10 mouse cellular contexts compared by ENCODE assay signal in genomic region chr2:132110702-132111101, GRCm38 (mm10). TPM values are rescaled to one million over a fixed set of nuclear protein-coding genes. Genes with fewer than 3 reads are reported as not detected.
DNase-seq lines count a peak whose midpoint lies in the region; ATAC-seq and TF ChIP-seq lines count a peak whose summit lies in the region.
"Had no signal": no experiment of that assay in that cellular context is flagged by ENCODE, and none has a peak within 500 bp of the region (broad histone marks: within the 10 kb centered on the region; RNA-seq: fewer than 3 reads in every experiment).

No protein-coding gene starts in this region.

- peak overlapping the region; percentile 39; the same call in 1 of the 2 replicates for H3K27ac ChIP-seq in heart, embryonic 15.5 days
- H3K27ac ChIP-seq in heart, embryonic 11.5 days (ENCODE audit: low read depth, low read length) = no peak overlapping the region; the same call in 1 of the 2 replicates
- no peak overlapping the region for H3K27ac ChIP-seq in midbrain, postnatal 0 days (ENCODE audit: low read depth, low read length)
- H3K27ac ChIP-seq in midbrain, embryonic 10.5 days (replicated peaks) = no peak overlapping the region
- H3K27ac ChIP-seq: embryonic facial prominence, embryonic 12.5 days; limb, embryonic 10.5 days had no signal

- DNase-seq in midbrain, postnatal 0 days (ENCODE audit: low spot score) = peak; percentile 18
- DNase-seq in midbrain, embryonic 10.5 days (ENCODE audit: low spot score) = no peak
- DNase-seq in splenic B cell, adult 2 months (ENCODE audit: low read depth, low spot score) = peak; percentile 90
- no peak for DNase-seq in cerebellum, postnatal 25 days
- no peak for DNase-seq in thymus, postnatal 10 days (ENCODE audit: low spot score in 2 of 2)

- H3K9ac ChIP-seq in heart, embryonic 15.5 days = no peak overlapping the region
- no peak overlapping the region for H3K9ac ChIP-seq in heart, embryonic 11.5 days (ENCODE audit: low read depth, low read length)
- H3K9ac ChIP-seq in midbrain, postnatal 0 days (replicated peaks; ENCODE audit: low read length, poor library complexity, severe bottlenecking) = no peak overlapping the region
- H3K9ac ChIP-seq: embryonic facial prominence, embryonic 12.5 days had no signal

- H3K4me3 ChIP-seq in heart, embryonic 15.5 days = no peak overlapping the region
- H3K4me3 ChIP-seq in heart, embryonic 11.5 days (ENCODE audit: low read depth, low read length) = no peak overlapping the region
- H3K4me3 ChIP-seq in midbrain, postnatal 0 days (ENCODE audit: low read depth, low read length) = no peak overlapping the region
- no peak overlapping the region for H3K4me3 ChIP-seq in midbrain, embryonic 10.5 days
- H3K4me3 ChIP-seq: embryonic facial prominence, embryonic 12.5 days; limb, embryonic 10.5 days had no signal

- no peak for TF ChIP-seq CTCF in midbrain, postnatal 0 days (IDR thresholded peaks at IDR 0.05)

- H3K27me3 ChIP-seq in heart, embryonic 15.5 days = no peaks in the 10 kb centered on the region
- H3K27me3 ChIP-seq in heart, embryonic 11.5 days (ENCODE audit: control insufficient read depth, insufficient read depth, low read length) = no peaks in the 10 kb centered on the region
- H3K27me3 ChIP-seq in midbrain, postnatal 0 days (ENCODE audit: insufficient read depth, low read length) = no peaks in the 10 kb centered on the region
- H3K27me3 ChIP-seq in midbrain, embryonic 10.5 days (ENCODE audit: low read depth, poor library complexity, severe bottlenecking) = no peaks in the 10 kb centered on the region
- H3K27me3 ChIP-seq in splenic B cell, adult 2 months (ENCODE audit: control insufficient read depth, insufficient read depth, low read length, poor library complexity, severe bottlenecking) = no peaks in the 10 kb centered on the region
- H3K27me3 ChIP-seq: embryonic facial prominence, embryonic 12.5 days had no signal

- no peak overlapping the region for H3K4me2 ChIP-seq in heart, embryonic 15.5 days
- no peak overlapping the region for H3K4me2 ChIP-seq in heart, embryonic 11.5 days
- H3K4me2 ChIP-seq in midbrain, postnatal 0 days (ENCODE audit: low read depth, low read length, poor library complexity, severe bottlenecking) = no peak overlapping the region
- H3K4me2 ChIP-seq: embryonic facial prominence, embryonic 12.5 days had no signal

- H3K4me1 ChIP-seq in heart, embryonic 15.5 days (replicated peaks) = peaks cover 45% of the 10 kb centered on the region
- peaks cover 16% of the 10 kb centered on the region for H3K4me1 ChIP-seq in heart, embryonic 11.5 days (ENCODE audit: control insufficient read depth, insufficient read depth, low read length)
- no peaks in the 10 kb centered on the region for H3K4me1 ChIP-seq in midbrain, postnatal 0 days (ENCODE audit: insufficient read depth, low read length)
- peaks cover 3% of the 10 kb centered on the region; the same call in 1 of the 2 replicates for H3K4me1 ChIP-seq in midbrain, embryonic 10.5 days

- WGBS in heart, embryonic 15.5 days = 28% methylated on average over 3 of the region's 3 CpGs
- WGBS in heart, embryonic 11.5 days (ENCODE audit: insufficient replicate concordance) = 44% methylated on average over 3 of the region's 3 CpGs
- WGBS in midbrain, postnatal 0 days = 59% methylated on average over 3 of the region's 3 CpGs
- 71% methylated on average over 3 of the region's 3 CpGs for WGBS in midbrain, embryonic 10.5 days

- H3K36me3 ChIP-seq in heart, embryonic 15.5 days = no peaks in the 10 kb centered on the region
- no peaks in the 10 kb centered on the region for H3K36me3 ChIP-seq in heart, embryonic 11.5 days (ENCODE audit: control insufficient read depth, insufficient read depth, low read length)
- H3K36me3 ChIP-seq in midbrain, postnatal 0 days (ENCODE audit: insufficient read depth, low read length) = no peaks in the 10 kb centered on the region
- H3K36me3 ChIP-seq in midbrain, embryonic 10.5 days = 0 out of 2 replicates have a peak, but pooled peaks cover 4% of the 10 kb centered on the region
- H3K36me3 ChIP-seq in splenic B cell, adult 2 months (ENCODE audit: control insufficient read depth, insufficient read depth, low read length, poor library complexity, severe bottlenecking) = no peaks in the 10 kb centered on the region
- H3K36me3 ChIP-seq: embryonic facial prominence, embryonic 12.5 days; limb, embryonic 10.5 days had no signal

- ATAC-seq in heart, embryonic 15.5 days (replicated peaks; ENCODE audit: insufficient number of reproducible peaks, insufficient read depth, low FRiP score, low read depth) = peak; percentile 41; the same call in 1 of the 2 replicates
- no peak for ATAC-seq in heart, embryonic 11.5 days (replicated peaks; ENCODE audit: insufficient number of reproducible peaks, low FRiP score, low TSS enrichment)
- ATAC-seq in midbrain, postnatal 0 days (ENCODE audit: low FRiP score) = no peak
- ATAC-seq in hematopoietic stem cell, adult 5-6 weeks (replicated peaks in 1 of 2; ENCODE audit: insufficient read depth in 1 of 2, low FRiP score in 2 of 2, low TSS enrichment in 1 of 2, low read depth in 1 of 2, poor library complexity in 2 of 2, severe bottlenecking in 2 of 2) = peak; percentile 58 to 61

- H3K9me3 ChIP-seq in heart, embryonic 15.5 days (replicated peaks) = no peaks in the 10 kb centered on the region
- H3K9me3 ChIP-seq in heart, embryonic 11.5 days (replicated peaks; ENCODE audit: control insufficient read depth, low read length) = no peaks in the 10 kb centered on the region
- H3K9me3 ChIP-seq in midbrain, postnatal 0 days (ENCODE audit: low read length) = no peaks in the 10 kb centered on the region
- H3K9me3 ChIP-seq in midbrain, embryonic 10.5 days (replicated peaks) = no peaks in the 10 kb centered on the region
- H3K9me3 ChIP-seq: embryonic facial prominence, embryonic 12.5 days; limb, embryonic 10.5 days had no signal

RNA-seq across cellular contexts. Expression of gene Slc23a2, which starts 34.2 kb away (rescaled TPM):
- polyA plus RNA-seq in heart, embryonic 15.5 days (2015; fragmentation: Nextera tagmentation; extraction: Ambion mirVana) = 7.8 and 11.1 TPM in 2 replicates
- 8.7 and 10.2 TPM in 2 replicates for polyA plus RNA-seq in heart, embryonic 11.5 days (2014; fragmentation: Nextera tagmentation; extraction: Ambion mirVana)
- total RNA-seq in midbrain, postnatal 0 days (2014; rRNA removed) = 64.5 and 71.3 TPM in 2 replicates
- 30.5 and 31.9 TPM in 2 replicates for polyA plus RNA-seq in midbrain, postnatal 0 days (2015; fragmentation: Nextera tagmentation; extraction: Ambion mirVana)
- polyA plus RNA-seq in midbrain, embryonic 10.5 days (2016; fragmentation: Nextera tagmentation; extraction: Ambion mirVana) = 8.8 and 9.0 TPM in 2 replicates
- total RNA-seq in hematopoietic stem cell, adult 5-6 weeks (2017) = 35.5 and 53.3 TPM in 2 replicates

Comparison
In these comparisons a context has a peak if more than half of its experiments do, and no peak if none do; other contexts are left out.
1. ATAC-seq: peak in heart, embryonic 15.5 days (single experiment) and hematopoietic stem cell, adult 5-6 weeks (2 of 2); none in heart, embryonic 11.5 days (single experiment) and midbrain, postnatal 0 days (single experiment).
2. DNase-seq: peak in midbrain, postnatal 0 days (single experiment) and splenic B cell, adult 2 months (single experiment); none in midbrain, embryonic 10.5 days (single experiment), cerebellum, postnatal 25 days (0 of 2) and thymus, postnatal 10 days (0 of 2).